Mouse (Mus musculus) embryonic facial prominence, embryonic 14.5 days (tissue): ENCODE results near the gene Cisd3. TPM values are rescaled to one million over a fixed set of nuclear protein-coding genes. Genes with fewer than 3 reads are reported as not detected.

ENCODE experiments used
- ATAC-seq: fragments of 200-750 bp; cut with Nextera tagmentation; 2 replicates; pipeline ENCODE4 v1.8.0; 2017; ENCODE audit warnings: low read depth, moderate number of reproducible peaks, moderate TSS enrichment
- DNase-seq: peaks from one replicate; pipeline ENCODE4 v3.0.0-alpha.2; 2015; ENCODE audit warnings: low spot score
- H3K27ac ChIP-seq: fragments of 300-500 bp; sonication (generic); replicated peaks from 2 replicates; pipeline ENCODE4 v1.5.1; 2014; ENCODE audit warnings: low read depth, mild to moderate bottlenecking, low read length, moderate library complexity
- H3K27me3 ChIP-seq: fragments of 300-500 bp; sonication (generic); replicated peaks from 2 replicates; pipeline ENCODE4 v1.6.1; 2014; ENCODE audit warnings: low read length; ENCODE audit not compliant: control insufficient read depth, insufficient read depth
- H3K36me3 ChIP-seq: fragments of 300-500 bp; sonication (generic); 2 replicates; pipeline ENCODE4 v1.6.1; 2014; ENCODE audit warnings: low read length, mixed read lengths; ENCODE audit not compliant: control insufficient read depth, insufficient read depth
- H3K4me1 ChIP-seq: fragments of 300-500 bp; sonication (generic); 2 replicates; pipeline ENCODE4 v1.6.1; 2014; ENCODE audit warnings: antibody characterized with exemption, low read length; ENCODE audit not compliant: control insufficient read depth, insufficient read depth
- H3K4me2 ChIP-seq: fragments of 300-500 bp; sonication (generic); 2 replicates; pipeline ENCODE4 v1.6.1; 2014; ENCODE audit warnings: low read depth, mild to moderate bottlenecking, low read length, moderate library complexity, mixed read lengths
- H3K4me3 ChIP-seq: fragments of 300-500 bp; sonication (generic); 2 replicates; pipeline ENCODE4 v1.5.1; 2014; ENCODE audit warnings: low read depth, mild to moderate bottlenecking, low read length
- H3K9ac ChIP-seq: fragments of 300-500 bp; sonication (generic); 2 replicates; pipeline ENCODE4 v1.6.1; 2014; ENCODE audit warnings: low read depth, mild to moderate bottlenecking, low read length, moderate library complexity, mixed read lengths
- H3K9me3 ChIP-seq: fragments of 300-500 bp; sonication (generic); 2 replicates; pipeline ENCODE4 v1.6.1; 2016; ENCODE audit warnings: low read length; ENCODE audit not compliant: control insufficient read depth
- WGBS: fragments of 180-500 bp; shearing (Covaris S2); extraction: QIAGEN DNeasy Blood & Tissue Kit; methylation state at CpG from one replicate; pipeline ENCODE4 v1.1.7; 2014; 5-methylcytosine and 5-hydroxymethylcytosine counted together
- polyA plus RNA-seq: library from polyadenylated mRNA; unstranded; fragments of >200 nt; fragmentation: Nextera tagmentation; extraction: Ambion mirVana; gene quantifications from 2 replicates; pipeline ENCODE4 v1.2.1, GENCODE M21; 2014

Gene Cisd3
- polyA plus RNA-seq, 1 experiment from 2014 or later = 29.3 TPM

GRCm38 (mm10) chr11:97665431-97665830 lies 20.2 kb upstream of the Cisd3 start:
- H3K9me3 ChIP-seq = no peaks in the 10 kb centered on the region
- WGBS = 89% methylated on average over 13 of the region's 13 CpGs
- DNase-seq = no peak
- no peak overlapping the region for H3K4me3 ChIP-seq
- ATAC-seq = no peak
- H3K27ac ChIP-seq = no peak overlapping the region
- peaks cover 48% of the 10 kb centered on the region for H3K36me3 ChIP-seq
- peaks cover 22% of the 10 kb centered on the region for H3K4me1 ChIP-seq
- H3K9ac ChIP-seq = no peak overlapping the region
- 0 out of 2 replicates have a peak overlapping the region, but pooled peaks have one; percentile 74 for H3K4me2 ChIP-seq
- H3K27me3 ChIP-seq = peaks cover 18% of the 10 kb centered on the region

- WGBS = 93% methylated on average over 7 of the region's 7 CpGs
- Histone ChIP-seq H3K9me3 (no peaks in the 10 kb centered on the region), H3K27ac (no peak overlapping the region), H3K9ac (no peak overlapping the region), H3K36me3 (peaks cover 56% of the 10 kb centered on the region), H3K27me3 (peaks cover 13% of the 10 kb centered on the region), H3K4me3 (no peak overlapping the region), H3K4me2 (no peak overlapping the region), H3K4me1 (peaks cover 15% of the 10 kb centered on the region)
- ATAC-seq (no peak), DNase-seq (no peak)
These were observed 19.4 kb upstream of the Cisd3 start for GRCm38 (mm10) chr11:97666221-97666620.

GRCm38 (mm10) chr11:97666794-97667193 lies 18.8 kb upstream of the Cisd3 start:
- Histone ChIP-seq H3K27me3 (peaks cover 8% of the 10 kb centered on the region), H3K9me3 (no peaks in the 10 kb centered on the region), H3K4me2 (no peak overlapping the region), H3K9ac (no peak overlapping the region), H3K4me1 (peaks cover 13% of the 10 kb centered on the region), H3K27ac (no peak overlapping the region), H3K36me3 (peaks cover 59% of the 10 kb centered on the region), H3K4me3 (no peak overlapping the region)
- 89% methylated on average over 15 of the region's 15 CpGs for whole genome bisulfite sequencing
- ATAC-seq (no peak), DNase-seq (no peak)

- Histone ChIP-seq H3K4me2 (no peak overlapping the region), H3K4me3 (no peak overlapping the region), H3K27me3 (no peaks in the 10 kb centered on the region), H3K27ac (no peak overlapping the region), H3K36me3 (peaks cover 72% of the 10 kb centered on the region), H3K4me1 (peaks cover 6% of the 10 kb centered on the region), H3K9ac (no peak overlapping the region), H3K9me3 (no peaks in the 10 kb centered on the region)
- ATAC-seq = no peak
- DNase-seq = no peak
- WGBS = 86% methylated on average over 7 of the region's 7 CpGs
These were observed 17.5 kb upstream of the Cisd3 start for GRCm38 (mm10) chr11:97668160-97668559.

- DNase-seq (no peak), ATAC-seq (no peak)
- no peak overlapping the region for H3K4me2 ChIP-seq
- H3K9ac ChIP-seq = no peak overlapping the region
- no peaks in the 10 kb centered on the region for H3K9me3 ChIP-seq
- H3K4me1 ChIP-seq = peaks cover 6% of the 10 kb centered on the region
- 35% methylated on average over 9 of the region's 15 CpGs for WGBS
- no peak overlapping the region for H3K27ac ChIP-seq
- H3K4me3 ChIP-seq = no peak overlapping the region
- peaks cover 83% of the 10 kb centered on the region for H3K36me3 ChIP-seq
- H3K27me3 ChIP-seq = no peaks in the 10 kb centered on the region
These were observed 16.4 kb upstream of the Cisd3 start for GRCm38 (mm10) chr11:97669268-97669667.

- DNase-seq (peak; percentile 61), ATAC-seq (no peak)
- Histone ChIP-seq H3K27ac (no peak overlapping the region), H3K9ac (no peak overlapping the region), H3K27me3 (no peaks in the 10 kb centered on the region), H3K4me2 (no peak overlapping the region), H3K36me3 (peaks cover 89% of the 10 kb centered on the region), H3K9me3 (no peaks in the 10 kb centered on the region), H3K4me3 (no peak overlapping the region), H3K4me1 (peaks cover under 1% of the 10 kb centered on the region; the same call in 1 of the 2 replicates)
- 33% methylated on average over 6 of the region's 6 CpGs for WGBS
These were observed 15.8 kb upstream of the Cisd3 start for GRCm38 (mm10) chr11:97669829-97670228.

- no peak overlapping the region for H3K4me2 ChIP-seq
- H3K4me1 ChIP-seq = no peaks in the 10 kb centered on the region
- 63% methylated on average over 13 of the region's 13 CpGs for WGBS
- H3K9ac ChIP-seq = 0 out of 2 replicates have a peak overlapping the region, but pooled peaks have one; percentile 19
- peak; percentile 36 for DNase-seq
- peak overlapping the region; percentile 52 for H3K27ac ChIP-seq
- H3K36me3 ChIP-seq = peaks cover 92% of the 10 kb centered on the region
- no peaks in the 10 kb centered on the region for H3K9me3 ChIP-seq
- no peak overlapping the region for H3K4me3 ChIP-seq
- ATAC-seq = peak; percentile 27; the same call in 1 of the 2 replicates
- no peaks in the 10 kb centered on the region for H3K27me3 ChIP-seq
These were observed 15.1 kb upstream of the Cisd3 start for GRCm38 (mm10) chr11:97670234-97671176.

GRCm38 (mm10) chr11:97671177-97671527 lies 14.5 kb upstream of the Cisd3 start:
- ATAC-seq = no peak
- 47% methylated on average over 2 of the region's 2 CpGs for WGBS

More at GRCm38 (mm10) chr11:97671177-97671527, 14.5 kb upstream of the Cisd3 start:
- no peaks in the 10 kb centered on the region for H3K4me1 ChIP-seq
- no peaks in the 10 kb centered on the region for H3K27me3 ChIP-seq
- H3K27ac ChIP-seq = peak overlapping the region; percentile 52
- no peak overlapping the region for H3K4me2 ChIP-seq
- no peak overlapping the region for H3K4me3 ChIP-seq
- peak; percentile 26 for DNase-seq
- peaks cover 92% of the 10 kb centered on the region for H3K36me3 ChIP-seq
- no peaks in the 10 kb centered on the region for H3K9me3 ChIP-seq
- H3K9ac ChIP-seq = 0 out of 2 replicates have a peak overlapping the region, but pooled peaks have one; percentile 19
